Mouse (Mus musculus): ENCODE data around the gene Dcps.

Gene Dcps

GRCm38 (mm10) chr9:35175251-35176123 is at the start of gene Dcps:
Dcps (minus strand) TSS chr9:35176061.
- peak; percentile 98 for DNase-seq (ENCODE audit: low spot score in 2 of 2)

- DNase-seq (ENCODE audit: low spot score in 2 of 2), result peak in 1 of 2 experiments; percentile 15
These were observed 47.6 kb upstream of the Dcps start for GRCm38 (mm10) chr9:35223466-35223865.

GRCm38 (mm10) chr9:35217963-35218362 is 42.1 kb upstream of the Dcps start:
- no peak for DNase-seq (ENCODE audit: low spot score in 2 of 2)

- no peak for DNase-seq (ENCODE audit: low spot score in 2 of 2)
These were observed 36.0 kb upstream of the Dcps start for GRCm38 (mm10) chr9:35211573-35212511.

GRCm38 (mm10) chr9:35210542-35211474 is 34.9 kb upstream of the Dcps start, which contains the start of gene Foxred1:
Foxred1 (minus strand) TSS chr9:35211055.
- DNase-seq (ENCODE audit: low spot score in 2 of 2), result peak; percentile 99 to 100

GRCm38 (mm10) chr9:35204421-35204820 is 28.6 kb upstream of the Dcps start:
- no peak for DNase-seq (ENCODE audit: low spot score in 2 of 2)

- no peak for DNase-seq (ENCODE audit: low spot score in 2 of 2)
These were observed 27.7 kb upstream of the Dcps start for GRCm38 (mm10) chr9:35203536-35203935.

- DNase-seq (ENCODE audit: low spot score in 2 of 2), result no peak
These were observed 24.7 kb upstream of the Dcps start for GRCm38 (mm10) chr9:35200529-35201060.

GRCm38 (mm10) chr9:35199772-35200471 is 24.1 kb upstream of the Dcps start, which contains the start of the genes Srpr and Tirap:
Srpr (plus strand) TSS chr9:35200175.
Tirap (minus strand) TSS chr9:35200291.
- peak; percentile 83 to 89 for DNase-seq (ENCODE audit: low spot score in 2 of 2)

GRCm38 (mm10) chr9:35198945-35199771 is 23.3 kb upstream of the Dcps start:
- no peak for DNase-seq (ENCODE audit: low spot score in 2 of 2)

GRCm38 (mm10) chr9:35198351-35198750 is 22.5 kb upstream of the Dcps start:
- no peak for DNase-seq (ENCODE audit: low spot score in 2 of 2)

GRCm38 (mm10) chr9:35197625-35198024 is 21.8 kb upstream of the Dcps start:
- DNase-seq (ENCODE audit: low spot score in 2 of 2), result no peak

GRCm38 (mm10) chr9:35194048-35194447 is 18.2 kb upstream of the Dcps start:
- DNase-seq (ENCODE audit: low spot score in 2 of 2), result no peak

GRCm38 (mm10) chr9:35192983-35193542 is 17.2 kb upstream of the Dcps start:
- no peak for DNase-seq (ENCODE audit: low spot score in 2 of 2)

- DNase-seq (ENCODE audit: low spot score in 2 of 2), result peak; percentile 74 to 78
These were observed 12.8 kb upstream of the Dcps start for GRCm38 (mm10) chr9:35188700-35189099.

GRCm38 (mm10) chr9:35187351-35187903 is 11.6 kb upstream of the Dcps start:
- DNase-seq (ENCODE audit: low spot score in 2 of 2), result no peak

- no peak for DNase-seq (ENCODE audit: low spot score in 2 of 2)
These were observed 10.6 kb upstream of the Dcps start for GRCm38 (mm10) chr9:35186430-35186829.

- DNase-seq (ENCODE audit: low spot score in 2 of 2), result peak in 1 of 2 experiments; percentile 43
These were observed 7.5 kb upstream of the Dcps start for GRCm38 (mm10) chr9:35183359-35183758.

GRCm38 (mm10) chr9:35182832-35183231 is 7.0 kb upstream of the Dcps start:
- no peak for DNase-seq (ENCODE audit: low spot score in 2 of 2)

Data from right cerebral cortex, postnatal 10 days (tissue).